Mouse (Mus musculus) fat pad, adult 2 months (tissue): ENCODE data around the gene Olfr709-ps1.
"Not testable (repeated sequence)": the region's sequence is repeated elsewhere in the genome, so short reads cannot be mapped to it uniquely, and the experiment has no call there.

Source experiments
- DNase-seq: peaks from one replicate; pipeline ENCODE4 v3.0.0-alpha.2; 2011; ENCODE audit warnings: low read depth, low spot score; ENCODE audit errors: extremely low read depth

Olfr709-ps1 gene

DNA sequence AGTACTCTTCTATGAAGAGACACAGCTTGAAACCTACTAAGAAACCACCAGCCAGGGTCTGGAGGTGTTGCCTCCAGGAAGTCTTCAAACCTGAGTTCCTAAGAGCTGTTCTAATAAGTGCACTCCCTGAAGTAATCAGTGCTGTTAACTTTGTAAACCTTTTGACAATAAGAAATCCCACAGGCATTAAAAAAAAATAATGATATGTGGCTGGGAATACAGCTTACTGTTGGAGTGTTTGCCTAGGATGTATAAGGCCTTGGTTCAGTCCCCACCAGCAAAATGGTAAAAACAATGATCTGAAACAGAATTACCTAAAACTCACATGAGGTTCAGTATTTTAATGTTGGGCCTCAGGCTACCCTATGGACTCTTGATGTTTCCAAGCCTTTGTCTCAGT, at the start of gene Olfr709-ps1:
Gene Olfr709-ps1, minus strand, starts transcription at position 101 of the 400 bp plus-strand sequence.
- DNase-seq: no peak

- DNase-seq: no peak
These were observed 43.3 kb upstream of the Olfr709-ps1 start, which contains the start of gene Olfr711 for GRCm38 (mm10) chr7:106975353-106975752. Olfr711 (minus strand) TSS chr7:106975453.

- DNase-seq: not testable (repeated sequence)
These were observed 35.5 kb upstream of the Olfr709-ps1 start for GRCm38 (mm10) chr7:106967503-106967902.

DNA sequence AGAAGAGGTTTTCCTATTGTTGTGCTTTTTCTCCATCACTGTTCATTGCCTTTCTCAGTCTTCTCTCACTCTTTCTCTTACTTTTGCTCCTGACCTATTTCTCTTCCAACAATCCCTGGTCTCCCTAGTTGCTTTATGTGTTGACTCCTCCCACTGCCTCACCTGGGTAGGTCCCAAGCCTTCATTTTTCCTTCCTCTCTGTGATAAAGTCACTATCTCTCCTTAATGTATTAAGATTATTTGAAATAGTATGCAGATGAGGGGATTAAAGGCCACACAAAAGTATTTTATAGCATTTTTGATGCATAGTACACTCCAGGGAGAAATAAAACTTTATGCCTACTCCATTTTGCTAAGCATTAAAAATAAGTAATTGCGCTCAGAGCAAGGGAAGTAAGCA, 31.8 kb upstream of the Olfr709-ps1 start, which contains the start of gene Olfr6:
Gene Olfr6, minus strand, starts transcription at position 101 of the 400 bp plus-strand sequence.
- no peak for DNase-seq

GRCm38 (mm10) chr7:106948212-106948611, 16.2 kb upstream of the Olfr709-ps1 start, which contains the start of gene Olfr710:
Olfr710 (minus strand) TSS chr7:106948312.
- no peak for DNase-seq

GRCm38 (mm10) chr7:106920961-106921360, 11.1 kb downstream of the Olfr709-ps1 start:
- not testable (repeated sequence) for DNase-seq

DNA sequence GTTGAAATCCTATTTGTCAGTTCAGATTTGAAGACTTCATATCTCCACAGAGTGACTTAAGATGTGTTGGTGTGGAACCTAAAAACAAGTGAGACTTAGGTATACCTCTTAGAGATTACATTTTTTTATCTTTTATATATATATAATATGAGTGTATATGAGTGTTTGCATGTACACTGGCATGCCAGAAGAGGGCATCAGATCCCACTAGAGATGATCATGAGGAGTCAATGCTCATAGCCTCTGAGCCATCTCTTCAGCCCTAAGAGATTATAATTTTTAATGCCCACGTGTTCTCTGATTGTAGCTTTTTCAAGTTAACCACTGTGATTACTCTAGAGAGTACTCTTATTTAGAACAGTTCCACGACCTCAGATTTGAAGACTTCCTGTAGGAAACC, 24.3 kb downstream of the Olfr709-ps1 start, which contains the start of gene Olfr1532-ps1:
Gene Olfr1532-ps1, plus strand, starts transcription at position 326 of the 400 bp plus-strand sequence.
- DNase-seq: no peak

GRCm38 (mm10) chr7:106901141-106901540, 30.9 kb downstream of the Olfr709-ps1 start, which contains the start of gene Olfr707:
Olfr707 (minus strand) TSS chr7:106901241.
- DNase-seq: not testable (repeated sequence)

DNA sequence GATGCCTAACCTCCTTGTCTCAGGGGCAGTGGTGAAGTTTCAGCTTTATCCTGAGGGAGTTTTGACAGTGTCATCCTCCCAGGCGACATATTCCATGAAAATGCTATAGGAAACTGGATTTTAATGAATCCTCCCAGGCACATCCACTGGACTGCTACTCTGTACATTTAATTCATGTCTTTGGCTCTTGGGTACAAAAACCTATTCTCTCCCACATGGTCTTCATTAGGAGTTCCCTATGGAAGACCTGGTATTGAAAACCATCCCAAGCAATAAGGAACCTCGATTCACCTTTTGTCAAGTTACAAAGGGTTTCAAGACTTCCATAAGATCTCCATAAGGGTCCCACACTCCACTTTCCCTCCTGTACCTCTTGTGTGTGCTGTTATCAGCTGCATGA, 44.0 kb downstream of the Olfr709-ps1 start, which contains the start of gene Olfr706:
Gene Olfr706, minus strand, starts transcription at position 101 of the 400 bp plus-strand sequence.
- no peak for DNase-seq

DNA sequence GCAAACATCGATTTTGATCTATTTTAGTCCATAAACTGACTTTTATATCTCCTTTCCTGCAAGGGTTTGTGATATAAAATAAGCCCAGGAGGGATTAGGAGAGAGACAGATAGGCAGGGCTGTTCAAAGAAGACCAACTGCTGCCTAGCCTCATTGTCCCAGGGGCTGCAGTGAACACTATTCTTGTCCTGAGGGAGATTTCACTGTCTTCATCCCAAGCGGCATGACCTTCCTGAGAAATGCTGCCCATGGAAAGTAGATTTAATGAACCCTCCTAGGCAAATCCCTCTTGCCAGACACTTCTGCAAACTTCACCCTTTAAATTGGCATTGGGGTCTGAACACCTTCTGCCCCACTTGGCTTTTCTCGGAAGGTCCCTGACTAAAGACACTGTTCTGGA, 55.2 kb downstream of the Olfr709-ps1 start, which contains the start of gene Olfr705:
Gene Olfr705, minus strand, starts transcription at position 101 of the 400 bp plus-strand sequence.
- no peak for DNase-seq
